Mouse (Mus musculus) small intestine, adult 2 months (tissue): ENCODE results near the gene Cdk5. TPM values are rescaled to one million over a fixed set of nuclear protein-coding genes. Genes with fewer than 3 reads are reported as not detected.
"Not testable (repeated sequence)": the region's sequence is repeated elsewhere in the genome, so short reads cannot be mapped to it uniquely, and the experiment has no call there.

ENCODE experiments used
- H3K27ac ChIP-seq: fragments of 200-500 bp; 2 replicates; pipeline ENCODE4 v1.5.1; 2012; ENCODE audit warnings: low read depth, low read length, control low read depth, inconsistent platforms; ENCODE audit not compliant: insufficient read depth
- H3K27me3 ChIP-seq: fragments of 200-500 bp; 2 replicates; pipeline ENCODE4 v1.6.1; 2012; ENCODE audit warnings: mild to moderate bottlenecking, moderate library complexity, low read length, inconsistent platforms; ENCODE audit not compliant: control insufficient read depth, insufficient read depth
- H3K36me3 ChIP-seq: fragments of 200-500 bp; 2 replicates; pipeline ENCODE4 v1.6.1; 2012; ENCODE audit warnings: mild to moderate bottlenecking, low read length, control low read depth, inconsistent platforms; ENCODE audit not compliant: control insufficient read depth, insufficient read depth
- H3K4me1 ChIP-seq: fragments of 200-500 bp; 2 replicates; pipeline ENCODE4 v1.6.1; 2012; ENCODE audit warnings: low read length, inconsistent platforms, mixed read lengths; ENCODE audit not compliant: control insufficient read depth, insufficient read depth, insufficient read length
- H3K4me3 ChIP-seq: fragments of 200-500 bp; 2 replicates; pipeline ENCODE4 v1.5.1; 2012; ENCODE audit warnings: low read depth, mild to moderate bottlenecking, control low read depth, inconsistent platforms, low read length, moderate library complexity
- CTCF ChIP-seq: fragments of 200-500 bp; IDR thresholded peaks from 2 replicates; pipeline ENCODE4 v1.5.1; 2012; ENCODE audit warnings: low read depth, mild to moderate bottlenecking, control low read depth, inconsistent platforms, low read length, moderate library complexity, mixed read lengths; ENCODE audit not compliant: insufficient replicate concordance, insufficient read length; ENCODE audit errors: extremely low read depth
- POLR2A ChIP-seq: fragments of 200-500 bp; IDR thresholded peaks from 2 replicates; pipeline ENCODE4 v1.6.1; 2012; ENCODE audit warnings: low read depth, mild to moderate bottlenecking, control low read depth, inconsistent platforms, low read length, moderate library complexity
- WGBS: fragments of 180-500 bp; shearing (Covaris S2); methylation state at CpG from one replicate; pipeline ENCODE4 v1.1.7; 2018; 5-methylcytosine and 5-hydroxymethylcytosine counted together
- polyA plus RNA-seq: library from polyadenylated mRNA; depleted of rRNA; stranded (reverse); fragments of >200 nt; gene quantifications from 2 replicates; pipeline ENCODE4 v1.2.3, GENCODE M21; 2012

The Cdk5 gene
- polyA plus RNA-seq, 1 experiment: 64.7 TPM

GRCm38 (mm10) chr5:24405389-24405876 lies 17.9 kb downstream of the Cdk5 start:
- Histone ChIP-seq H3K36me3 (peaks cover 36% of the 10 kb centered on the region), H3K27ac (no peak overlapping the region), H3K27me3 (no peaks in the 10 kb centered on the region), H3K4me1 (no peaks in the 10 kb centered on the region), H3K4me3 (no peak overlapping the region)
- no peak for TF ChIP-seq CTCF
- TF ChIP-seq POLR2A: no peak
- 79% methylated on average over 3 of the region's 3 CpGs for WGBS

- 75% methylated on average over 6 of the region's 6 CpGs for WGBS
- Histone ChIP-seq H3K4me3 (no peak overlapping the region), H3K27me3 (no peaks in the 10 kb centered on the region), H3K36me3 (peaks cover 40% of the 10 kb centered on the region), H3K27ac (no peak overlapping the region), H3K4me1 (no peaks in the 10 kb centered on the region)
- no peak for TF ChIP-seq CTCF
- TF ChIP-seq POLR2A: no peak
Measured at GRCm38 (mm10) chr5:24404594-24405360, 18.6 kb downstream of the Cdk5 start.

GRCm38 (mm10) chr5:24401969-24402368 lies 21.4 kb downstream of the Cdk5 start:
- TF ChIP-seq CTCF: no peak
- TF ChIP-seq POLR2A: no peak
- peaks cover 27% of the 10 kb centered on the region for H3K36me3 ChIP-seq
- WGBS: 73% methylated on average over 9 of the region's 9 CpGs
- no peaks in the 10 kb centered on the region for H3K4me1 ChIP-seq
- H3K4me3 ChIP-seq: no peak overlapping the region
- H3K27ac ChIP-seq: no peak overlapping the region
- no peaks in the 10 kb centered on the region for H3K27me3 ChIP-seq

- TF ChIP-seq CTCF: no peak
- WGBS: 91% methylated on average over 5 of the region's 5 CpGs
- H3K27ac ChIP-seq: no peak overlapping the region
Measured at GRCm38 (mm10) chr5:24400911-24401605, 22.3 kb downstream of the Cdk5 start.

GRCm38 (mm10) chr5:24400362-24400761 lies 23.0 kb downstream of the Cdk5 start:
- TF ChIP-seq POLR2A: no peak
- no peak for TF ChIP-seq CTCF
- Histone ChIP-seq H3K36me3 (peaks cover 27% of the 10 kb centered on the region), H3K4me1 (no peaks in the 10 kb centered on the region), H3K27ac (no peak overlapping the region), H3K27me3 (no peaks in the 10 kb centered on the region), H3K4me3 (no peak overlapping the region)
- WGBS: 94% methylated on average over 11 of the region's 11 CpGs

More at GRCm38 (mm10) chr5:24400911-24401605, 22.3 kb downstream of the Cdk5 start:
- peaks cover 27% of the 10 kb centered on the region for H3K36me3 ChIP-seq
- no peak overlapping the region for H3K4me3 ChIP-seq
- H3K27me3 ChIP-seq: no peaks in the 10 kb centered on the region
- H3K4me1 ChIP-seq: no peaks in the 10 kb centered on the region

GRCm38 (mm10) chr5:24399686-24400085 lies 23.6 kb downstream of the Cdk5 start:
- Histone ChIP-seq H3K4me3 (no peak overlapping the region), H3K27me3 (no peaks in the 10 kb centered on the region), H3K27ac (no peak overlapping the region), H3K4me1 (no peaks in the 10 kb centered on the region), H3K36me3 (peaks cover 27% of the 10 kb centered on the region)
- no peak for TF ChIP-seq CTCF
- no peak for TF ChIP-seq POLR2A
- WGBS: 92% methylated on average over 10 of the region's 10 CpGs

GRCm38 (mm10) chr5:24396254-24396653 lies 27.1 kb downstream of the Cdk5 start:
- not testable (repeated sequence) for H3K4me3 ChIP-seq, H3K36me3 ChIP-seq, H3K27me3 ChIP-seq, H3K4me1 ChIP-seq, H3K27ac ChIP-seq
- WGBS: 68% methylated on average over 6 of the region's 6 CpGs
